Mouse (Mus musculus) layer of hippocampus, postnatal 25 days (tissue): ENCODE results near the gene Pip5k1c. TPM values are rescaled to one million over a fixed set of nuclear protein-coding genes. Genes with fewer than 3 reads are reported as not detected.

ENCODE experiments used
- DNase-seq, 2 experiments: peaks; one replicate each; pipeline ENCODE4 v3.0.0; 2022; ENCODE audit warnings: mixed read lengths in 2 of 2, low spot score in 1 of 2; ENCODE audit errors: extremely low spot score in 1 of 2
- total RNA-seq, 2 experiments: library from RNA; stranded (reverse); gene quantifications; 2 replicates each; pipeline ENCODE4 v1.2.3; 2021

Pip5k1c gene
- total RNA-seq, 2 experiments from 2014 or later, result 306 to 318 TPM

GRCm38 (mm10) chr10:81279496-81279895 lies 13.3 kb upstream of the Pip5k1c start:
- no peak for DNase-seq

- DNase-seq, result no peak
These were observed 8.6 kb upstream of the Pip5k1c start for GRCm38 (mm10) chr10:81284189-81284588.

- no peak for DNase-seq
These were observed 8.0 kb upstream of the Pip5k1c start for GRCm38 (mm10) chr10:81284719-81285118.

GRCm38 (mm10) chr10:81285694-81286450 lies 6.9 kb upstream of the Pip5k1c start:
- DNase-seq, result peak; percentile 79 to 94

- no peak for DNase-seq
These were observed 6.2 kb upstream of the Pip5k1c start for GRCm38 (mm10) chr10:81286586-81286985.

GRCm38 (mm10) chr10:81287513-81288157 lies 5.1 kb upstream of the Pip5k1c start:
- DNase-seq, result peak in 1 of 2 experiments; percentile 60

GRCm38 (mm10) chr10:81288601-81289000 lies 4.2 kb upstream of the Pip5k1c start:
- DNase-seq, result peak in 1 of 2 experiments; percentile 68

- DNase-seq, result peak in 1 of 2 experiments; percentile 62
These were observed 3.5 kb upstream of the Pip5k1c start for GRCm38 (mm10) chr10:81289278-81289677.

- DNase-seq, result no peak
These were observed 3.0 kb upstream of the Pip5k1c start for GRCm38 (mm10) chr10:81289811-81290210.

GRCm38 (mm10) chr10:81290698-81291460 lies 1.9 kb upstream of the Pip5k1c start:
- DNase-seq, result no peak

- DNase-seq, result no peak
These were observed 1.2 kb upstream of the Pip5k1c start, which contains the start of gene Tjp3 for GRCm38 (mm10) chr10:81291511-81292104. Gene Tjp3, minus strand, starts transcription at chr10:81291581.

- no peak for DNase-seq
These were observed 719 bp downstream of the Pip5k1c start for GRCm38 (mm10) chr10:81293334-81294030.

- no peak for DNase-seq
These were observed 1.7 kb downstream of the Pip5k1c start for GRCm38 (mm10) chr10:81294442-81294841.

GRCm38 (mm10) chr10:81295185-81295584 lies 2.4 kb downstream of the Pip5k1c start:
- no peak for DNase-seq

GRCm38 (mm10) chr10:81297246-81297645 lies 4.5 kb downstream of the Pip5k1c start:
- no peak for DNase-seq

GRCm38 (mm10) chr10:81297845-81298244 lies 5.1 kb downstream of the Pip5k1c start:
- no peak for DNase-seq

GRCm38 (mm10) chr10:81298369-81299100 lies 5.8 kb downstream of the Pip5k1c start:
- DNase-seq, result no peak

- DNase-seq, result no peak
These were observed 7.0 kb downstream of the Pip5k1c start for GRCm38 (mm10) chr10:81299585-81300351.
